Mouse (Mus musculus): Measurements from ENCODE around the gene Lcmt1.

Gene Lcmt1

DNA sequence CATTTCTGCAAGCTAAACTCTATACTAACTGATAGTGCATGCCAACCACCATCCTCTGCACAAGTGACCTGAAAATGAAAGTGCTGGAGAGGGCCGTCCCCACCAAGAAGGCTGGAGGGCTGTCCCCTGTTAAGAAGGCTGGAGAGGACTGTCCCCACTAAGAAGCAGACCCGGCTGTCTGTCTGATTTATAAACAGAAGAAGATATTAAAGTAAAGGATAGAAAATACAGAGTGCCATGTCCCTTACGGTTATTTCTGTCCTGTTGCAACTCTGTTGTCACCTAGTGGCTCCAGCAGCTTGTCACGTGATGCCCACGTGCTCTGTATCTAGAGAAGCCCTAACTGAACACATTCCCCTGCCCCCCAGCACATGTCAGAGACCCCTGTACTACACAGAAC is 9.4 kb upstream of the Lcmt1 start:
- no peak for DNase-seq (ENCODE audit: low spot score)

DNA sequence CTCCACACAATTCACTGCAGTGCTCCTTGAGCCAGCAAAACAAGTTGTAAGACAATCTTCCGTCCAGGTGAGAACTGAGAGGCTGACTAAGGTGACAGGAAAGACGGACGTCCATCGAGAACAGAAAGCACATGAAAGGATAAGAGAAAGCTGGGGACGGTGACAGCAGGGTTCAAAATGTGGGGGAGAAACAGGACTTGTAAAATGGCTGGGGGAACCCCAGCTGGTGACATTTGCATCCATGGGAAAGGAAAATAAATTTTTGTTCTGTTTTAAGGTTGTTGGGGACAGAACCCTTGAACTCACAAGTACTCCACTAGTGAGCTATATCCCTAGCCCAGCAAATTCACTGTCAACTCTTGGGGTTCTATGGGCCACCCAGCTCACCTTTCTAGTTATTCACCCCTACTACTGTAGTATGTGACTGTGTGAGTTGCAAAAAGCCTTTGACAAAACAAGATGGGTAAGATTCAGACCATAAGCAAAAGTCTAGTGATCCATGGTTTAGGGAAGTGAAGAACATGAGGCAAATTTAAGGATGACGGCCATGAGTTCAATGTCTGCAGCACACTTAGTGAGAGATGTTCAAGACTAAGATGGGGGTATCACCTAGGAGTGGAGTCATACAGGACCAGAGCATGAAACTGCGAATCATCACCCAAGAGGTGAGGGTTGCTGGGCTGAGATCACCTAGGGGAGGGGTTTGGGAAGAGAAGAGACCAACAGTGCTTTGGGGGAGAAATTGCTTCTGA is 8.2 kb upstream of the Lcmt1 start:
- DNase-seq (ENCODE audit: low spot score): no peak

DNA sequence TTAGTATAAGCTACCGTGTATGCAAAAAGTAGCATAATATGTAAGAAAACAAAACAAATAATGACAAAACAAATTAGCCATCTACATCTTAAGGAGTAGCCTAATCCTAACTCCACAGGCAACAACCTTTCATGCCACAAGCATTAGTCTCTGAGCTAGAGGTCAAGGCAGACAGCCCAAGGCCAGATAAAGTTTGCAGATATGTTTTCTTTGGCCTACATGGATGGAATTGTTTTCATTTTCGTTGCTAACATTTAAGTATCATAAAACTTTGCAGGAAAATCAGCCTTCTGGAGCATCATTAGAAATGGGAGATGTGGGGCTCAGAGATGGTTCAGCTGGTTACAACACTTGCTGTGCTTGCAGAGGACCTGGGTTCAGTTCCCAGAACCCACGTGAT is 6.8 kb upstream of the Lcmt1 start:
- DNase-seq (ENCODE audit: low spot score): no peak

DNA sequence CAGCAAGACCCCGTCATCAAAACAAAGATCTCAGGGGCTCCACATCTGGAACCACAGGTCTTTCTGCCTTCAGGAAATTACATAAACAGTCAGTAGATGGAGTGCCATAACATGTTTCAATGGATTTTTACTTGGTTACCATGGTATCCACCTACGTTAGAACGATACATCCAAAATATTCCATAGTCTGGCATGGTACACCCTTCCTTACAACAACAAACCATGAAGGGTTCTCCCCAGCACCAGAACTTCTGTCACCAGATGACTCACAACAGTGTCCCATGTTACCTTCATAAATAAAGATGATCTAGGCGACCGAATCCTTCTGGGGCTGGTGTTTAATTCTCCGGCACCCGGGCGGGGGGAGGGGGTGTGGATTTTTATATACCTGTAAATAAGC is 5.6 kb upstream of the Lcmt1 start:
- no peak for DNase-seq (ENCODE audit: low spot score)

DNA sequence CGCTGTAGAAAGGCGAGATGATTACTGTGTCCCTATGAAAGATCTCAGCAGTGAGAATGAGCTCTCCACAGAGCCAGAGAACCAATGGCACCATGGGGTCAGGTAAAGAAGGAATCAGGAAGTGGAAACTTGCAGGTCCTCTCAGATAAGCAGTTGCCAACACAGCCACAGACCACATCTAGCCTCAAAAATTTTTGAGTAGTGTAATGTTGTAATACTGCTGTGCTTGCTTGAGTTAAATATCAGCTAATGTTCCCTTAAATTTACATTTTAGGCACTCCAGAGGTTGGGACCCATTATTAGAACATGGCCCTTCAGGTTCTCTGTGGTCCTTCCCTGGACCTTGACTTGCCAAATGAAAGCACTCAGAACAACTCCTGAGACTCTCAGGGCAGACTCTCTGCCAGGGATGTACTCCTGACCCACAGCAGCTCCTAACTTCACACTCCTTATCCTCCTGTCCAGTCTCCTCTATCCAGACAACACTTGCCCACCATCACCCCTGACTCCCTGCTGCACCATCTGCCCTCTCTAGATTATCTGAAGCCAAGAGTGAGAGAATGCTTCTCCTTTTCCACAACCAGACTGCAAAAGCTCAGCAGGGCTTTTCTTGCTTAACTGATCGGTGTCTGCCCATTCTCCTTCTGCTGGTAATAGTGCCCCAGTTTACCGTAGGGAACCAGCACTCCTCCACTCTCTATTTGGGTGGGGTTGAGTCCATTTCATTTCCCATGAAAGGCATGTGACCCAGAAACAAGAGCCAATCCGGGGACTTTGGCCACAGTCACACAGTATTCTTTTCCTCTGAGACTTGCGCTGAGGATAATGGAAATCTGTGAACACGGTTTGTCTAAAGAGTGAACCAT is 3.5 kb upstream of the Lcmt1 start:
- peak; percentile 77 for DNase-seq (ENCODE audit: low spot score)

DNA sequence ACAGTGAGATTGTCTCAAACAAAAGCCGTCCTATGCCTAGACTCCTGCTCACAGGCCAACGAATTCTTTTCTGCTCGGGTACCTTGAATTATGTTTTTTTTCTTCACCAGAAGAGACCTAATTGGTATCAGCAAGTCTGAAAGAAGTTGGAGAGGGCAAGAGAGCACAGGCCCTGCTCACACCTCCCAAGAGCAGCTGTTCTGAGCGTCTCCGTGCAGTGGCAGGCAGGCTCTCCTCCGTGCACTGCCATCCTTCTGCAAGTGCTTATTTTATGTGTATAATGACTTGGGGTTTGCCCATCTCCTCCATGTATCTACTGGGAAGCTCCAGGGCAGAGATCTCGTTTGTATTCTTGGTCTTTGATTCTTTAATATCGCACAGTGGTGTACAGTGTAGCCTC is 2.8 kb upstream of the Lcmt1 start:
- no peak for DNase-seq (ENCODE audit: low spot score)

DNA sequence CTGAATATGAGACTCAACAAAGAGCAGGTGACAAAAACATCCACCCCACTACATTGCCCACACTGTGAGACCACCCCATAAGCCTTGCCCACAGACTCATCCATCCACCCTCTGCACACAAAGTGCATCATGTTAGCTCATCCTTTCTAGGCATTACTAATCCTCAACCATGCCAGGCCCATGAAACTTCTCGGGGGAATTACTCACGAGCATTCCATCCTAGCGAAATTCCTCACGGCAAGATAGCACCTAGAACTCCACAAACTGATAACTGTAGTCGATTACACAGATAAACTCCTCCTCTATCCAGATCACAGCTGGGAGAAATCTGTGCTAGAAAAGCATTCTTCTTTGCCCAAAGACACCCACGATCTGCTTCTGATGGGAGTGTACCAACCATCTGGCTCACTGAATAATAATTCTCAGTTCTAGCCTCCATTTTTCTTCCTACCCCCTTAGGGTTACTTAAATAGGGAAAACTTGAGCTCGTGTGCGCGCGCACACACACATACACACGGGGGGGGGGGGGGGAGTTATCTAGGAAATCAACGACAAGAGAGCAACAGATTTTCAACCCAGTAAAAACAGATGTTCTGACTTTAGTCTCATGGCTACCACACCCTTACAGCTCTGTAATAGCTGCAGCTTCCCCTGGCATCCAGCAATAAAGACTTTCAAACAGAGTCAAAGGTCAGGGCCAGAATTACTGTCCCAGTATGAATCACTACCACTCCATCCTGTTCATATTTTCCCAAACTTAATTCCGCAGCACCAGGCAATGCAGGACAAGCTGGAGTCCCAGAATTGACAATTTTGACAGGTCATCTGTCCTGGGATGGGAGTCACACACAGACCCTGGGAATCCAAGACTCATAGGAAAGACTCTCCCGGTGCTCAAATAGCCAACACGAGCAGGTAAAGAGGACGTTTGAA is 2.1 kb upstream of the Lcmt1 start:
- DNase-seq (ENCODE audit: low spot score): no peak

DNA sequence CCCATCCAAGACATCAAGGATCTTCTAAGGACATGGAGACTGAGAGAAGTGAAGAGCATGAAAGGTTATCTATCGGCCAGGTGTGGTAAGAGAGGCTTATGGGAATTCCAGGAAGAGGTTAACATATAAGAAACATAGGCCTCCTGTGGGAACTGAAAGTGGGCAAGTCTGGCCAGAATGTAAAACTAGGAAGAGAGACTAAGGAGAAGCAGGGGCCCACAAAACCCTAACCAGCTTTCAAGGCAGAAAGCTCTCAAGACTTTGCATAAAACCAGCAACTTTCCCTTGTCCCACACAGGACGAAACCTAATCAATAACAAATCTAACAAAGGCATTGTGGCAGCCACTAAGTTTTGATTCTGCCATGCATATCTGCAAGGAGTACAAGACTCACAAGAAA is 1.4 kb upstream of the Lcmt1 start:
- DNase-seq (ENCODE audit: low spot score): no peak

DNA sequence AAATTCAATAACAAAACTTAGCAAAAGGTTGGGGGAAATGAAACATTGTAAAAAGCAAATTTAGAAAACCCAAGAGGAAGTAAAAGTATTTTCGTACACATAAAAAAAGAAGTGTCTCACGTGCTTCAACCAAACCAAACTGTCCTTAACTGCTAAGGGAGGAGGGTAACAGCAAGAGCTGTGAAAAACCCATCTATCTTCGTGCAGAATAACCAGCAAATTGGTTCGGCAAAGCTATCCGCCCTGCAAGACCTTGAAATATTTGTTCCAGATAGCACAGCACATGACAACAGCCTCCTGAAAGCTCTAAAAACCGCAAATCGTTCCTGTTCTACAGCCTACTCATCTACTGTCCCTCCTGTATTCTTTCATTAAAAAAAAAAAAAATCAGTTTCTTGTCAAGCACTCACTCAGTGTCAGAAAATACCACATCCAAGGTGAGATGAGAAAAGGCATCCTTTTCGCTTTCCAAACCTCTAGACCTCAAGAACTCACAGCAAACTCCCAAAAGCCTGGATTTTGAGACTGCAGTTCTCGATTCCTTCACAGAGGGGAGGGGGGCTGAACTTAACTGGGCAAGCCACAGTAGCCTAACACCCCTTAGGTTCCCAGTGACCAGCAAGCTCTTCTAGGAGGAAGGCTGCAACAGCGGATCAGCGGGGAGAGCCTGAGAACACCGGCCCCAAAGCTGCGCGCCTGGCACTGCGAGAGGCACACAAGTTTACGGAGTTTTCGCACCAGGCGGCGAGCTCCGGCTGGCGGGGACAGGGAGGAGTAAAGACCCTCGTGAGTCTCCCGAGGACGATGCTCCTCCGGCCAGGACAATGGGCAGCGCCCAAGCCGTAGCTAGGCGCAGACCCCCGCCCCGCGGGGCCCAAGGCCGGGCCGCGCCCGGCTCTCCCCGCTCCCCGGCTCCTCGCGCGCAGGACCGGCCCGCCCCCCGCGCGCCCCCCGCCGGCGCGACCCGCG is 522 bp upstream of the Lcmt1 start:
- DNase-seq (ENCODE audit: low spot score): no peak

DNA sequence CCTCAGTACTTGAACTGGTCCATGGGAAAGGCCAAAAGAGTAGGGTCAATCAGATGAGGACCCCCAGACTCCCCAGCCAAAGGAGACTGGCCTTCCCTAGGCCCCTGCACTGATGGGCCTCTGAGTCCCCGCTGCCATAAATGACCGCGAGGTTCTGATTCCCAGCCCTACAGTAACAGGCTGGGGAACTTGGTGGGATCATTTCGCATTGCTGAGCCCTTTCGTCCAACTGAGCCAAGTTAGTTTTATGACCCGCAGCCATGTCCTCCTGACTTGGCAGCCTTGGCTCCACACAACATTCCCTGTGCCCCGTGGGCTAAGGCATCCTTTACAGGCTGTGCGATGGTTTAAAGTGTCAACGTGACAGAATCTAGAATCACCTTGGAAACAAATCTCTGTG is 1.1 kb downstream of the Lcmt1 start:
- no peak for DNase-seq (ENCODE audit: low spot score)

DNA sequence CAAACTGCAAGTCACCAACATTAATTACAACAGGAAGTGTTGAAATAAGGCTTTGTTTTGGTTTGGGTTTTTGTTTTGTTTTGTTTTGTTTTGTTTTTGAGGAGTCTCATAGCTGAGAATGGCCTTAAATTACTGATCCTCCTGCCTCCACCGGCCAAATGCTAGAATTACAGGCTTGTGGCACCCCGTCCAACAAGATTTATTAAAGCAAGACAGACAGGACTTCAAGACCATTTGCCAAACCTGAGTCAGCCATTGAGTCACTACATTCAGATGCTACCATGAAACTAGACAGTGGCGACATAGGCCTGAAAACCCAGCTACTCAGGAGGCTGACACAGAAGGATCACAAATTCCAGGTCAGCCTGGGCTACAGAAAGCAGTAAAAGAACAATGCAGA is 1.9 kb downstream of the Lcmt1 start:
- no peak for DNase-seq (ENCODE audit: low spot score)

DNA sequence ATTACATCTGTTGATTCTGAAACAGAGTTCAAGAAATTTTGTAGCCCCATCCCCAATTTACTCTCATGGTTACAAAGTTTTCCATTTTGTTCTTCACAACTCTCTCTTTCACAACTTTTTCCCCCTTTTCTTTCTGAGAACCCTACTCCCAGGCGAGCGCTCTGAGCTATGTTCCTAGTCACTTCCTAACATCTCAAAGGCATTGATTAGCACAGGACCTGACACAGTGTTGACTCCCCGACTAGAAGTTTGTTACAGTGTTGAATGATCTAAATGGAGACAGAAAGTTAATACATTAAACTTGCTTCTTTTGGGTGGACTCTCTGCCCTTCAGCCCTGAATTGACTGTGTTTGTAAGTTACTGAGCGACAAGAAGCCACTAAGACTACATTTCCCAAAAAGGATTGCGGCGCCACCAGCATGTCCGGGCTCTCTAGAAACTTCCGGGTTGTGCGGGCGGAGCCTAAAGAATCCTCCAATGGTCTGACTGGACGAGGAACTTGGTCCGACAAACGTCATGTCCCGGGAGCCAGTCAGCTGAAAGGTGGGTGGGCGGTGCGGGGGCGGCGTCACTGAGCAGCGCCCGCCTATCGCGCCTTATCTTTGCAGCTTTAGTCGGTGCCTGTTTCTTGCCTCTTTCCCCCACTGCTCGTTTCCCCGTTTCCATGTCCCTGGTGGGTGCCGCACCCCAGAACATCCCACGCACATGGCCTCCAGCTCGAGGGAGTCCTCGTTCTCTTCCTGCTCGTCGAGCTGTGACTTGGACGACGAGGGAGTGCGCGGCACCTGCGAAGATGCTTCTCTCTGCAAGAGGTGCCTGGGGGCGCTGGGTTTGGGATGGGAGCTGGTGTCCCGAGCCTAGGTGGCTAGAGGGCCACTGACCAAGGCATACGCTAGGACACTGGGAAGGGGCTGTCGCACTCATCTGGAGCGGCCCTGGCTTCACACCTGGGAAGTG is 8.1 kb downstream of the Lcmt1 start:
- peak; percentile 98 for DNase-seq (ENCODE audit: low spot score)

DNA sequence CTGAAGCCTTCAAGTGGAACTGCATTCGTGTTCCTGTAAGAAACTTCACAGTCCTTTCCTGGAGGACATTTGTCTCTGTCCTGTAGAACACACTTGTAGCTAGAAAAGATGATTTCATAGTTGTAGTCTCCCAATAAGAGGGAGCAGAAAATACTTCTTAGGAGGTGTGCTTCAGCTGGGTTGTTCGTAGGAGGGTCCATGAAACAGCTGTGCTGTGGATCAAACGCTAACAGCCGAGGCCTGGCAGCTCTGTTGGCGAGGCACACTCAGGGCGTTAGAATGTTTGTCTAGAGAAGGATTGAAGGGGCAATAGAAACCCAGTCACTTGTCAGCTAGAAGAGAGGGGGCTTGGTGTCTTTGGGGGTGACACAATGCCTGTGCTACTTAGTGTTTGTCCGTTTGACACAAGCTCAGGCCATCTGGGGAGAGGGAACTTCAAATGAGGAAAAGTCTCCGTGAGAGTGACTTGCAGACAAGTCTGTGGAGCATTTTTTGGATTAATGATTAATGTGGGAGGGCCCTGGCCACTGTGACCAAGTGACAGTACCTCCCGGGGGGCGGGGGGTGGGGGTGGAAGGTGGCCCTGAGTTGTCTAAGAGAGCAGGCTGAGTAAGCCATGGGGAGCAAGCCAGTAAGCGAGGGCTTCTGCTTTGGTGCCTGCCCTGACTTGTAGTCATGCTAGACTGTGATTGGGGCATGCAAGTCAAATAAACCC is 16.3 kb downstream of the Lcmt1 start:
- DNase-seq (ENCODE audit: low spot score): no peak

DNA sequence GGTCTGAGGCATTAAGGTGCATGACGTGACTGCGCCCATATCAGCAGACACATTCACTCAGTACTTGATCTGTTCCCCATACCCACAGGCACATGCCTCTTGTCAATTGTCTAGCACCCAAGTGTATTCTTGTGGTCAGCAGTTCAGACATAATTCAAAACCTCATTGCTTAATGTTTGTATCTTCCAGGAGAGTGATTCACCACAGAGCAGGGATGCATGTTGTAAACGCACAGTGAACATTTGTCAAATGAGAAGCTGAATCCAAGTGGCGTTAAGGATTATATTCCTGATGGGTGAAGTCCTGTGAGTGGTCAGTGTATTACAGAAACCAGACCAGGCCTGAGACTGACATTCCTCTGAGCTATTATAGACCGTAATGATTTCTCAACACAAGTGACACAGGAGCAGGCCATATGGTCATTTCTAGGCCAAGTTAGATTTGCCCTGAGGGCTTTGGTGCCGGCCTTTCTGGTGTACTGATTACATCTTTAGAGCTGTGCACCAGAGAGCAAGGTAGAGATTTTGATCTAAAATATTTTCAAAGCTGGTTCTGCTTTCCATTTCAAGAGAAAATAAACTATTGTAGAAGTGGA is 20.2 kb downstream of the Lcmt1 start:
- DNase-seq (ENCODE audit: low spot score): no peak

DNA sequence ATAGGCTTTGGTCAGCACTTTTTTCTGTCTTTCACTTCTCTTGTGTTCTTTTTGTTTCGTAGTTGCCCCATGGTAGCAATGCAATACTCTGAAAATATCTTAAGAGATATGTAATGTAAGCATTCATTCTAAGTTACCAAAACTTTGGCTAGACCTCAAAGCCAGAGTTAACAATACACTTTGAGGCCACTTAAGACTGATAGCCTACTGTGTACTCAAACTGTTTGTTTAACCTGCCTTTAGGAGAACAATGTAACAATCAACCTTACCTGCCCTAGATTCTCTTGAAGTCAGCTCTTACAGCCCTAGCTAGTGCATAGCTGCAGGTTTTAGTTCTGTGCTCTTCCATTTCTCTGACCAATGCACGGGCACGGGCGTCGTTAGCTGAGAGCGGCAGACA is 24.7 kb downstream of the Lcmt1 start:
- DNase-seq (ENCODE audit: low spot score): peak; percentile 53

DNA sequence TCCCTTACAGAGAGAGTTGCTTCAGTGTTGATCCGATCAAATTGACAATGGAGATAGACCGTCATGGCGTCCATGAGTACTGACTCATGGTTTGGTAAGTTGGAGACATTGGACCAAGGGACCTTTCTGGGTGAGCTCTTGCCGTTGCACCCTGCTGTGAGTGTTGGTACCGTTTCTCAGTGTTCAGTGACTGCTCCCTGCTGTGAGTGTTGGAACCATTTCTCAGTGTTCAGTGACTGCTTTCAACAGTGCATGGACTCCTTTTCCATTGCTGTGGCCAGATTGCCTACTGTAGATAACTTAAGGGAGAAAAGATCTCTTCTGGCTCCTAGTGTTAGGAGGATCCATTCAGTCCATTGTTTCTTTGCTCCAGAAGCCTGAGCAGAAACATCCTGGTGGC is 27.3 kb downstream of the Lcmt1 start:
- DNase-seq (ENCODE audit: low spot score): no peak

DNA sequence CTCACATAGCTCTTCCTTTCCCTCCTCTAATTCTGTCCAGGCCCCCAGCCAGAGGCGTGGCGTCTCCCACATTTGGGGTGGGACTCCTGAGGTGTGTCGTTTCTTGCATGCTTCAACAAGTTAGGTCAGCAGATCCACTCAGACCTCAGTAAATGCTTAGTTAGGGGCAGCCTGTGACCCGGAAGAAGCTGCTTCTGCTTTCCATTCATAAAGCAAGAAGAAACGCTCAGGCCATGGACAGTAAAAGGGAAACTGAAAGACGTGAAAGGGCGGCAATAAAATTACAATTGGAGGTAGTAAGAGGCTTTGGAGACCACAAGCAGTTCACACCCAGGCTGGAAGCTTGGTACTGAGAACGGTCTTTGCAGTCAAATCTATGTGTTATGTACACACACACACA is 27.8 kb downstream of the Lcmt1 start:
- DNase-seq (ENCODE audit: low spot score): no peak

DNA sequence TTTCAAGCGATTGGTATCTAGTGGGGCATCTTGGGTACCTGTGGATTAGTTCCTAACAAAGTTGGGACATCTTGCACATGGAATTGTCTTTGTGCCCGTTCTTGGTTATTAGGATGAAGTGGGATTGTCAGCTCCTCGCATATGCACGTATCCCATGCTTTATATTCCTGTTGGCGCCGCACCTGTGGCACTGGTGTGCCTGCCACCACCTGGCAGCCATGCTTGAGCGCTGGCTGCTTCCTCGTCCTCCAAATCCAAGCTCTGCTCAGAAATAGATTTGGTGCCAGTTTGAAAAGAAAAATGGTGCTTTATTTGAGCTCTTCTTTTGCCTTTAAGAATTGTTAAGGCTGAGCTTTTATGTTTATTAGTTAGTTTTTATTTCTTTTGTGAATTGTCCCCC is 28.3 kb downstream of the Lcmt1 start:
- no peak for DNase-seq (ENCODE audit: low spot score)

DNA sequence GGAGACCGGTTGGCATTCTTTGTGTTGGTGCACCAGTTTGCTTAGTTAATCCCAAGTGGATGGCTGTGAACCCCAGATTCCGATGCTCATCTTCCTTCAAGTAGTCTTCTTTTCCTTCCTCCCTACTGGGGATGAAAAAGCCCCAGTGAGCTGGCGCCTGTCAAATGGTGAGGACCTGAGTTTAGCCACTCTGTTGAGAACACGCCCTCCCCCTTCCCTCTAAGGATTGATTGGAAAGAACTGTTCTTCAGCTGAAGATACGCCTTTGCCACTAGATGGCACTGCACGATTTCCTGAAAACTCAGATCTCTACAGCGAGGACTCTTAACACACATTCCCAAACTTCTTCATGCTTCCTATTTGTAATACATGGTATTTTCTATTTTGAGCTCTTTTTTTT is 29.2 kb downstream of the Lcmt1 start:
- peak; percentile 70 for DNase-seq (ENCODE audit: low spot score)
